In the genomic region with DNA sequence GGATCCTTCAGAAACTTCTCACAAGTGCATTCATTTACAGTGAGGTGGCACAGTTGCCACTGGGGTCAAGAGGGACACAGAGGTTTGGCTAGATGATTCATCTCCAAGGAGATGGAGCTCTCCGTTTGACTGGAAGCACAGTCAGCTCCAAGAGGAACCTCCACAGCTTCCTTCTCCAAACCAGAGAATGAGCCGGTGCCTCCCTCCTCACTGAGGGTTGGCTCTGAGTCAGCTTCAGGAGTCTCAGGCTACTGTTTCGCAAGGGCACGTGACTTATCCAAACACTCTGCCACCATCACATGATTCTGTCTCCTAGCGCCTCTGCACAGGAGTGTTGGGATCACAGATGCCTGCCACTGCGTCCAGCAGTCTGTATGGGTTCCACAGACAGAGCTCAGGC, we compare ENCODE assay signal across 11 mouse cellular contexts.
DNase-seq lines count a peak whose midpoint lies in the region; ATAC-seq and TF ChIP-seq lines count a peak whose summit lies in the region.
"Had no signal": no experiment of that assay in that cellular context is flagged by ENCODE, and none has a peak within 500 bp of the region (broad histone marks: within the 10 kb centered on the region; RNA-seq: fewer than 3 reads in every experiment).

No protein-coding gene starts in this region.

- ATAC-seq in lung, postnatal 0 days = peak; percentile 93

- no peak overlapping the region for H3K9ac ChIP-seq in lung, postnatal 0 days (replicated peaks; ENCODE audit: low read depth)
- H3K9ac ChIP-seq: liver, embryonic 15.5 days had no signal

- H3K4me1 ChIP-seq in lung, postnatal 0 days (ENCODE audit: insufficient read depth, low read depth, low read length) = no peaks in the 10 kb centered on the region; the same call in 1 of the 2 replicates
- H3K4me1 ChIP-seq: liver, embryonic 15.5 days had no signal

- H3K27me3 ChIP-seq in lung, postnatal 0 days (replicated peaks; ENCODE audit: insufficient read depth, low read length) = no peaks in the 10 kb centered on the region
- H3K27me3 ChIP-seq: liver, embryonic 15.5 days had no signal

- no peaks in the 10 kb centered on the region for H3K9me3 ChIP-seq in lung, postnatal 0 days (ENCODE audit: low read length)
- H3K9me3 ChIP-seq: liver, embryonic 15.5 days had no signal

- WGBS in lung, postnatal 0 days = 25% methylated on average over 6 of the region's 6 CpGs

- peak; percentile 55 for TF ChIP-seq EP300 in lung, postnatal 0 days (IDR thresholded peaks at IDR 0.05)

- peak; percentile 55 for DNase-seq in adrenal gland, adult 2 months
- no peak for DNase-seq in adrenal gland, postnatal 4 days (ENCODE audit: low spot score in 2 of 2)
- peak; percentile 32 for DNase-seq in layer of hippocampus, adult 11-12 months (ENCODE audit: low spot score)
- no peak for DNase-seq in layer of hippocampus, postnatal 10 days (ENCODE audit: low spot score in 2 of 2)
- peak; percentile 88 for DNase-seq in NIH3T3 (ENCODE audit: low read depth)
- peak; percentile 94 for DNase-seq in lung, postnatal 0 days (ENCODE audit: low spot score)
- DNase-seq in spleen, postnatal 14 days (ENCODE audit: low spot score in 2 of 2) = no peak
- no peak for DNase-seq in left cerebral cortex, adult 11 months (ENCODE audit: low spot score)
- DNase-seq: cerebellum, postnatal 14 days; kidney, postnatal 4 days had no signal

- TF ChIP-seq CTCF in lung, postnatal 0 days (IDR thresholded peaks at IDR 0.05) = no peak

- H3K27ac ChIP-seq in lung, postnatal 0 days (ENCODE audit: low read length) = no peak overlapping the region
- H3K27ac ChIP-seq: liver, embryonic 15.5 days had no signal

- no peaks in the 10 kb centered on the region for H3K36me3 ChIP-seq in lung, postnatal 0 days (ENCODE audit: insufficient read depth, low read length)
- H3K36me3 ChIP-seq: liver, embryonic 15.5 days had no signal

- H3K4me2 ChIP-seq in lung, postnatal 0 days (replicated peaks; ENCODE audit: low read depth, low read length) = no peak overlapping the region
- H3K4me2 ChIP-seq: liver, embryonic 15.5 days had no signal

- no peak overlapping the region for H3K4me3 ChIP-seq in lung, postnatal 0 days (ENCODE audit: low read depth, low read length)
- H3K4me3 ChIP-seq: liver, embryonic 15.5 days had no signal

Comparison
In these comparisons a context has a peak if more than half of its experiments do, and no peak if none do; other contexts are left out.
1. DNase-seq: peak in adrenal gland, adult 2 months (single experiment), layer of hippocampus, adult 11-12 months (single experiment), NIH3T3 (single experiment) and lung, postnatal 0 days (single experiment); none in adrenal gland, postnatal 4 days (0 of 2), layer of hippocampus, postnatal 10 days (0 of 2), spleen, postnatal 14 days (0 of 2) and left cerebral cortex, adult 11 months (single experiment).